Mouse (Mus musculus) embryonic facial prominence, embryonic 15.5 days (tissue): ENCODE data around the gene Nr2f1. TPM values are rescaled to one million over a fixed set of nuclear protein-coding genes. Genes with fewer than 3 reads are reported as not detected.

Source experiments
- ATAC-seq: fragments of 200-750 bp; cut with Nextera tagmentation; 2 replicates; pipeline ENCODE4 v1.8.0; 2017; ENCODE audit warnings: low read depth, moderate TSS enrichment; ENCODE audit not compliant: insufficient number of reproducible peaks, low FRiP score, low TSS enrichment
- H3K27ac ChIP-seq: fragments of 300-500 bp; sonication (generic); replicated peaks from 2 replicates; pipeline ENCODE4 v1.5.1; 2015; ENCODE audit warnings: mild to moderate bottlenecking, inconsistent platforms
- H3K27me3 ChIP-seq: fragments of 300-500 bp; sonication (generic); 2 replicates; pipeline ENCODE4 v1.6.1; 2015; ENCODE audit warnings: inconsistent platforms
- H3K36me3 ChIP-seq: fragments of 300-500 bp; sonication (generic); 2 replicates; pipeline ENCODE4 v1.6.1; 2015; ENCODE audit warnings: mild to moderate bottlenecking, inconsistent platforms
- H3K4me1 ChIP-seq: fragments of 300-500 bp; sonication (generic); 2 replicates; pipeline ENCODE4 v1.6.1; 2015; ENCODE audit warnings: inconsistent platforms
- H3K4me2 ChIP-seq: fragments of 300-500 bp; sonication (generic); replicated peaks from 2 replicates; pipeline ENCODE4 v1.6.1; 2015; ENCODE audit warnings: mild to moderate bottlenecking, inconsistent platforms
- H3K4me3 ChIP-seq: fragments of 300-500 bp; sonication (generic); replicated peaks from 2 replicates; pipeline ENCODE4 v1.5.1; 2015; ENCODE audit warnings: mild to moderate bottlenecking, inconsistent platforms
- H3K9ac ChIP-seq: fragments of 300-500 bp; sonication (generic); 2 replicates; pipeline ENCODE4 v1.6.1; 2015; ENCODE audit warnings: inconsistent platforms
- H3K9me3 ChIP-seq: fragments of 300-500 bp; sonication (generic); replicated peaks from 2 replicates; pipeline ENCODE4 v1.6.1; 2016; ENCODE audit warnings: inconsistent platforms
- WGBS: fragments of 180-500 bp; shearing (Covaris S2); methylation state at CpG from one replicate; pipeline ENCODE4 v1.1.7; 2015; 5-methylcytosine and 5-hydroxymethylcytosine counted together
- polyA plus RNA-seq: library from polyadenylated mRNA; unstranded; fragments of >200 nt; fragmentation: Nextera tagmentation; extraction: Ambion mirVana; gene quantifications from 2 replicates; pipeline ENCODE4 v1.2.1, GENCODE M21; 2015

The Nr2f1 gene
- polyA plus RNA-seq, 1 experiment from 2014 or later: 14.5 TPM

- H3K4me1 ChIP-seq: no peaks in the 10 kb centered on the region
- no peak overlapping the region for H3K9ac ChIP-seq
- H3K36me3 ChIP-seq: no peaks in the 10 kb centered on the region
- no peaks in the 10 kb centered on the region for H3K9me3 ChIP-seq
- H3K27me3 ChIP-seq: no peaks in the 10 kb centered on the region; the same call in 1 of the 2 replicates
- WGBS: 88% methylated on average over 5 of the region's 5 CpGs
- H3K4me2 ChIP-seq: no peak overlapping the region
- ATAC-seq: no peak
- no peak overlapping the region for H3K4me3 ChIP-seq
- no peak overlapping the region for H3K27ac ChIP-seq
These were observed 42.1 kb downstream of the Nr2f1 start for GRCm38 (mm10) chr13:78157465-78157864.

Other genes with a start within 250 kb of the Nr2f1 start
- 1.5 and 2.3 TPM in 2 replicates for gene Pou5f2, start 174.9 kb downstream of the Nr2f1 start, polyA plus RNA-seq